In genomic region chr16:91314114-91314775, GRCm38 (mm10) we compare ENCODE assay signal across 8 mouse cellular contexts. TPM values are rescaled to one million over a fixed set of nuclear protein-coding genes. Genes with fewer than 3 reads are reported as not detected.
DNase-seq lines count a peak whose midpoint lies in the region; ATAC-seq and TF ChIP-seq lines count a peak whose summit lies in the region.

No protein-coding gene starts in this region.

- H3K27ac ChIP-seq in heart, embryonic 11.5 days (ENCODE audit: low read depth, low read length), result no peak overlapping the region
- no peak overlapping the region for H3K27ac ChIP-seq in liver, adult 2 months (replicated peaks; ENCODE audit: insufficient read depth, low read depth, low read length)
- H3K27ac ChIP-seq in stomach, embryonic 16.5 days (ENCODE audit: low read length), result no peak overlapping the region

- H3K9ac ChIP-seq in heart, embryonic 11.5 days (ENCODE audit: low read depth, low read length), result no peak overlapping the region
- no peak overlapping the region for H3K9ac ChIP-seq in liver, adult 2 months (ENCODE audit: low read depth, low read length)
- H3K9ac ChIP-seq in stomach, embryonic 16.5 days (ENCODE audit: low read length), result no peak overlapping the region

- no peaks in the 10 kb centered on the region for H3K36me3 ChIP-seq in heart, embryonic 11.5 days (ENCODE audit: control insufficient read depth, insufficient read depth, low read length)
- H3K36me3 ChIP-seq in liver, adult 2 months (ENCODE audit: control insufficient read depth, insufficient read depth, low read length), result no peaks in the 10 kb centered on the region
- no peaks in the 10 kb centered on the region for H3K36me3 ChIP-seq in stomach, embryonic 16.5 days (ENCODE audit: control insufficient read depth, insufficient read depth, low read length)

- peak; percentile 78 for ATAC-seq in erythroblast, adult 5-6 weeks (replicated peaks; ENCODE audit: low FRiP score, poor library complexity, severe bottlenecking)
- ATAC-seq in heart, embryonic 11.5 days (replicated peaks; ENCODE audit: insufficient number of reproducible peaks, low FRiP score, low TSS enrichment), result no peak
- no peak for ATAC-seq in stomach, embryonic 16.5 days (ENCODE audit: insufficient read depth, low FRiP score)

- no peaks in the 10 kb centered on the region for H3K4me1 ChIP-seq in heart, embryonic 11.5 days (ENCODE audit: control insufficient read depth, insufficient read depth, low read length)
- no peaks in the 10 kb centered on the region for H3K4me1 ChIP-seq in liver, adult 2 months (ENCODE audit: control insufficient read depth, insufficient read depth, low read length)
- no peaks in the 10 kb centered on the region for H3K4me1 ChIP-seq in stomach, embryonic 16.5 days (ENCODE audit: control insufficient read depth, insufficient read depth, low read length)

- H3K9me3 ChIP-seq in heart, embryonic 11.5 days (replicated peaks; ENCODE audit: control insufficient read depth, low read length), result no peaks in the 10 kb centered on the region
- no peaks in the 10 kb centered on the region for H3K9me3 ChIP-seq in stomach, embryonic 16.5 days (replicated peaks; ENCODE audit: control insufficient read depth, low read length)

- peak; percentile 51 to 59 for DNase-seq in B cell, adult 2 months
- peak; percentile 85 for DNase-seq in brain, adult 2 months (ENCODE audit: low read depth, low spot score)
- DNase-seq in kidney, postnatal 10 days, result peak; percentile 83
- DNase-seq in liver, adult 2 months (ENCODE audit: extremely low read depth, low read depth, low spot score), result peak; percentile 65
- peak; percentile 3 to 27 for DNase-seq in natural killer cell, adult 2 months (ENCODE audit: low spot score in 2 of 2)

- no peaks in the 10 kb centered on the region for H3K79me2 ChIP-seq in liver, adult 2 months (ENCODE audit: control insufficient read depth, insufficient read depth, low read length)

- H3K4me2 ChIP-seq in heart, embryonic 11.5 days, result peak overlapping the region; percentile 36
- H3K4me2 ChIP-seq in stomach, embryonic 16.5 days (ENCODE audit: low read depth, low read length), result peak overlapping the region; percentile 23

- H3K4me3 ChIP-seq in heart, embryonic 11.5 days (ENCODE audit: low read depth, low read length), result no peak overlapping the region
- H3K4me3 ChIP-seq in liver, adult 2 months (ENCODE audit: insufficient read depth, low read depth, low read length), result no peak overlapping the region
- 0 out of 2 replicates have a peak overlapping the region, but pooled peaks have one; percentile 15 for H3K4me3 ChIP-seq in stomach, embryonic 16.5 days (replicated peaks; ENCODE audit: low read length)

- TF ChIP-seq POLR2A in liver, adult 2 months (IDR thresholded peaks at IDR 0.05; ENCODE audit: extremely low read depth, insufficient read depth, low read length), result no peak

- WGBS in heart, embryonic 11.5 days (ENCODE audit: insufficient replicate concordance), result 6% methylated on average over 19 of the region's 19 CpGs
- WGBS in liver, adult 2 months, result 6% methylated on average over 19 of the region's 19 CpGs
- 9% methylated on average over 19 of the region's 19 CpGs for WGBS in stomach, embryonic 16.5 days

- TF ChIP-seq CTCF in liver, adult 2 months (IDR thresholded peaks at IDR 0.05; ENCODE audit: low read depth, low read length), result peak; percentile 79

- peaks cover 19% of the 10 kb centered on the region for H3K27me3 ChIP-seq in heart, embryonic 11.5 days (ENCODE audit: control insufficient read depth, insufficient read depth, low read length)
- H3K27me3 ChIP-seq in liver, adult 2 months (ENCODE audit: control insufficient read depth, insufficient read depth, low read length), result no peaks in the 10 kb centered on the region
- H3K27me3 ChIP-seq in stomach, embryonic 16.5 days (ENCODE audit: control insufficient read depth, insufficient read depth, low read length), result no peaks in the 10 kb centered on the region; the same call in 1 of the 2 replicates

RNA-seq across cellular contexts. Expression of gene Olig1, which starts 44.7 kb away (rescaled TPM):
- not detected in 2 replicates for total RNA-seq in erythroblast, adult 5-6 weeks (2015; ENCODE audit: low replicate concordance)
- not detected in 2 replicates for total RNA-seq in erythroblast, adult 5-6 weeks (2017; ENCODE audit: low replicate concordance)
- not detected in 2 replicates for polyA plus RNA-seq in heart, embryonic 11.5 days (2014; fragmentation: Nextera tagmentation; extraction: Ambion mirVana)
- 0.34 and 0.55 TPM in 2 replicates for total RNA-seq in liver, adult 2 months (2014; rRNA removed)
- 2.1 and 2.4 TPM in 2 replicates for polyA plus RNA-seq in liver, adult 2 months (2012; rRNA removed)
- polyA plus RNA-seq in stomach, embryonic 16.5 days (2015; fragmentation: Nextera tagmentation; extraction: Ambion mirVana), result 0.08 and 0.14 TPM in 2 replicates

RNA-seq across cellular contexts. Expression of gene Ifnar2, which starts 58.3 kb away (rescaled TPM):
- total RNA-seq in erythroblast, adult 5-6 weeks (2015; ENCODE audit: low replicate concordance), result 126 and 156 TPM in 2 replicates
- total RNA-seq in erythroblast, adult 5-6 weeks (2017; ENCODE audit: low replicate concordance), result 132 and 164 TPM in 2 replicates
- 53.9 and 55.6 TPM in 2 replicates for polyA plus RNA-seq in heart, embryonic 11.5 days (2014; fragmentation: Nextera tagmentation; extraction: Ambion mirVana)
- 69.1 and 84.2 TPM in 2 replicates for total RNA-seq in liver, adult 2 months (2014; rRNA removed)
- 115 and 144 TPM in 2 replicates for polyA plus RNA-seq in liver, adult 2 months (2012; rRNA removed)
- polyA plus RNA-seq in stomach, embryonic 16.5 days (2015; fragmentation: Nextera tagmentation; extraction: Ambion mirVana), result 51.3 and 53.1 TPM in 2 replicates

Comparison
In these comparisons a context has a peak if more than half of its experiments do, and no peak if none do; other contexts are left out.
1. DNase-seq: peak in every context shown above with its lines; median percentile 85 in brain, adult 2 months; 83 in kidney, postnatal 10 days; 65 in liver, adult 2 months; 55 in B cell, adult 2 months; 15 in natural killer cell, adult 2 months.